Mouse (Mus musculus): ENCODE results near the gene Timp1. TPM values are rescaled to one million over a fixed set of nuclear protein-coding genes. Genes with fewer than 3 reads are reported as not detected.
A peak's percentile ranks its signal among the peaks of the same experiment; 100 is the strongest.

Gene Timp1
- polyA plus RNA-seq (2012; fragmentation: generic; extraction: Trizol), result 466 TPM
- long read RNA-seq, experiment 1, transcript Timp1-201 (6 exons, 833 nt), result minor isoform, 60 of 208 reads
- long read RNA-seq, experiment 1, transcript Timp1-202 (6 exons, 883 nt), result major isoform, 98 of 208 reads
- long read RNA-seq, experiment 1, partial matches to known transcripts, result 35 of 208 reads
- long read RNA-seq, experiment 1, other reads (novel, unspliced or antisense), result 15 of 208 reads
- long read RNA-seq, experiment 2, transcript Timp1-201 (6 exons, 833 nt), result minor isoform, 23 of 85 reads
- long read RNA-seq, experiment 2, transcript Timp1-202 (6 exons, 883 nt), result major isoform, 56 of 85 reads
- long read RNA-seq, experiment 2, partial matches to known transcripts, result 3 of 85 reads
- long read RNA-seq, experiment 2, other reads (novel, unspliced or antisense), result 3 of 85 reads

DNA sequence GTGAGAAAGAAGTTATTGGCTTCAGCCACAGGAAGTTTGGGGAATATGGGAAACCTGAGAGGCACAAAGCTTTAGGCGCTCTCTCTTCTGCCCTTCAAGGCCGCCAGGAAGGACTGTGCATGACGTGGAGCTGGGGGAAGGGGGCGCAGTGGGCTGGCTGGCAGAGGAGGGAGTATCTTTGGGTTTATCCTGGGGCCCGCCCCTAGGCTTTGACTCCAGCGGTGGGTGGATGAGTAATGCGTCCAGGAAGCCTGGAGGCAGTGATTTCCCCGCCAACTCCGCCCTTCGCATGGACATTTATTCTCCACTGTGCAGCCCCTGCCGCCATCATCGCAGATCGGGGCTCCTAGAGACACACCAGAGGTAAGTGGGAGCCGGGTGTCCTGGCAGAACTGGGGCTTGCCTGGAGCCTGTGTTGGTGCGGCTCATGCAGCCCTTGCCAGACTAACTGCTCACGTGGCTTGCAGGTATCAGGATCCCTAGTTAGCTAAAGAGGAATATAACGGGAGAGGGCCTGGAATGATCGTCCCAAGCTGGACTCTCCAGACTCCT is at the start of gene Timp1:
Gene Timp1 (plus strand): TSS at position 205 of the 552 bp plus-strand sequence.
- TF ChIP-seq FOSL1 (IDR thresholded peaks at IDR 0.05; ENCODE audit: insufficient read depth, low read length, poor library complexity, severe bottlenecking), result no peak
- TF ChIP-seq CTCF (IDR thresholded peaks at IDR 0.05; ENCODE audit: control insufficient read depth, insufficient read depth, insufficient read length), result no peak
- TF ChIP-seq CEBPB (IDR thresholded peaks at IDR 0.05; ENCODE audit: low read depth), result no peak
- TF ChIP-seq MYOD1 (IDR thresholded peaks at IDR 0.05; ENCODE audit: control insufficient read depth, insufficient read length, low read depth), result no peak
- no peak for TF ChIP-seq MYOG (IDR thresholded peaks at IDR 0.05; ENCODE audit: control insufficient read depth, extremely low read depth, insufficient read length)
- TF ChIP-seq USF1 (IDR thresholded peaks at IDR 0.05; ENCODE audit: low read depth), result no peak
- TF ChIP-seq MAX (IDR thresholded peaks at IDR 0.05), result no peak
- Histone ChIP-seq H3ac (ENCODE audit: control insufficient read depth, insufficient read length, low read depth) (peak within 1 kb of the TSS; percentile 94), H3K79me3 (ENCODE audit: low read depth) (peaks cover 28% of the 10 kb centered on the region), H3K27me3 (ENCODE audit: control insufficient read depth, insufficient read depth, insufficient read length) (no peaks in the 10 kb centered on the region), H3K36me3 (ENCODE audit: control insufficient read depth, insufficient read depth) (peaks cover 9% of the 10 kb centered on the region), H3K4me3 (ENCODE audit: insufficient read depth, poor library complexity, severe bottlenecking) (peak within 1 kb of the TSS; percentile 49), H3K79me2 (ENCODE audit: control insufficient read depth, insufficient read depth) (peaks cover 35% of the 10 kb centered on the region)

GRCm38 (mm10) chrX:20828934-20829333 is 41.0 kb upstream of the Timp1 start:
- TF ChIP-seq FOSL1 (IDR thresholded peaks at IDR 0.05; ENCODE audit: insufficient read depth, low read length, poor library complexity, severe bottlenecking) (no peak), USF1 (IDR thresholded peaks at IDR 0.05; ENCODE audit: low read depth) (no peak), MYOD1 (IDR thresholded peaks at IDR 0.05; ENCODE audit: control insufficient read depth, insufficient read length, low read depth) (peak; percentile 40)
- Histone ChIP-seq H3ac (ENCODE audit: control insufficient read depth, insufficient read length, low read depth) (no peak overlapping the region), H3K27me3 (ENCODE audit: control insufficient read depth, insufficient read depth, insufficient read length) (no peaks in the 10 kb centered on the region), H3K4me3 (ENCODE audit: insufficient read depth, poor library complexity, severe bottlenecking) (no peak overlapping the region), H3K36me3 (ENCODE audit: control insufficient read depth, insufficient read depth) (no peaks in the 10 kb centered on the region), H3K79me2 (ENCODE audit: control insufficient read depth, insufficient read depth) (no peaks in the 10 kb centered on the region), H3K79me3 (ENCODE audit: low read depth) (no peaks in the 10 kb centered on the region)

- TF ChIP-seq CEBPB (IDR thresholded peaks at IDR 0.05; ENCODE audit: low read depth), result no peak
- TF ChIP-seq CTCF (IDR thresholded peaks at IDR 0.05; ENCODE audit: control insufficient read depth, insufficient read depth, insufficient read length), result no peak
- no peak for TF ChIP-seq MAX (IDR thresholded peaks at IDR 0.05)
- no peak for TF ChIP-seq USF1 (IDR thresholded peaks at IDR 0.05; ENCODE audit: low read depth)
- no peak for TF ChIP-seq FOSL1 (IDR thresholded peaks at IDR 0.05; ENCODE audit: insufficient read depth, low read length, poor library complexity, severe bottlenecking)
- H3K79me3 ChIP-seq (ENCODE audit: low read depth), result peaks cover 14% of the 10 kb centered on the region
- peaks cover 14% of the 10 kb centered on the region for H3K36me3 ChIP-seq (ENCODE audit: control insufficient read depth, insufficient read depth)
- no peaks in the 10 kb centered on the region for H3K27me3 ChIP-seq (ENCODE audit: control insufficient read depth, insufficient read depth, insufficient read length)
- H3ac ChIP-seq (ENCODE audit: control insufficient read depth, insufficient read length, low read depth), result no peak overlapping the region
- peaks cover 20% of the 10 kb centered on the region for H3K79me2 ChIP-seq (ENCODE audit: control insufficient read depth, insufficient read depth)
- no peak overlapping the region for H3K4me3 ChIP-seq (ENCODE audit: insufficient read depth, poor library complexity, severe bottlenecking)
Observed at GRCm38 (mm10) chrX:20847232-20847631, 22.7 kb upstream of the Timp1 start.

GRCm38 (mm10) chrX:20847816-20848215 is 22.1 kb upstream of the Timp1 start:
- TF ChIP-seq CEBPB (IDR thresholded peaks at IDR 0.05; ENCODE audit: low read depth) (no peak), MYOD1 (IDR thresholded peaks at IDR 0.05; ENCODE audit: control insufficient read depth, insufficient read length, low read depth) (no peak), MAX (IDR thresholded peaks at IDR 0.05) (no peak), CTCF (IDR thresholded peaks at IDR 0.05; ENCODE audit: control insufficient read depth, insufficient read depth, insufficient read length) (no peak), USF1 (IDR thresholded peaks at IDR 0.05; ENCODE audit: low read depth) (no peak), FOSL1 (IDR thresholded peaks at IDR 0.05; ENCODE audit: insufficient read depth, low read length, poor library complexity, severe bottlenecking) (no peak), MYOG (IDR thresholded peaks at IDR 0.05; ENCODE audit: control insufficient read depth, extremely low read depth, insufficient read length) (no peak)
- Histone ChIP-seq H3K27me3 (ENCODE audit: control insufficient read depth, insufficient read depth, insufficient read length) (no peaks in the 10 kb centered on the region), H3K4me3 (ENCODE audit: insufficient read depth, poor library complexity, severe bottlenecking) (no peak overlapping the region), H3K36me3 (ENCODE audit: control insufficient read depth, insufficient read depth) (peaks cover 15% of the 10 kb centered on the region), H3K79me2 (ENCODE audit: control insufficient read depth, insufficient read depth) (peaks cover 20% of the 10 kb centered on the region), H3ac (ENCODE audit: control insufficient read depth, insufficient read length, low read depth) (no peak overlapping the region), H3K79me3 (ENCODE audit: low read depth) (peaks cover 14% of the 10 kb centered on the region)

DNA sequence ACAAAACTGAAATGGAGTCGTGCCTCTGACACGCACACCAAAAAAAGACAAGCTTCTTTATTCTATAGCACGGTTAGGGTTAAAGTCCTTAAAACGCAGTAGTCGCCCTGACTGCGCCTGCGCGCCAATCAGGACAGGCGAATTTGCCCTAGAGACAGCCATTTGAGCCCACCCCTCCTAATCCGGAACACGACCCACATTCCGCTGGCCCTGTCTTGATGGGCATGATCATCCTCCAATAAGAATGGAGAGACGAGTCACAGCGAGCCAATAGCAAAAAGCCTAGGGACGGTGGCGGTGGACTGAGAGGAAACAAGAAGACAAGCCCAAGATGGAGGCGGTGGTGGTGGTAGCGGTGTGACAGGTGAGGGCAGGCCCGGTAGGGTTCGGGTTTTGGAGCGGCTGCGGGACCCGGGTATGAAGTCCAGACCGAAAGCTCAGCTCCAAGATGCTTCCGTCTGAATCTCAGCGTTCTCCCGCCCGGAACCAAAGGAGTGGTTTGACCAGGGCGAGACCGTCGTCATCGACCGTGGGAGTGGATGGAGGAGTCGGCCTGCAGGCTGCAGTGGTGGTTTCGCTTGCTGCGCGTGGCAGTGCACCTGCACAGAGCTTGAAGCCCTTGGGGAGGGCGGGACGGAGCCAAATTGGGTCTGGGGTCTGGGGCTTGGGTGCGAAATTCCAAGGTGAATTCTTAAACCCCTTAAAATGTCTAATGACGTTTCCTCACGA is 21.5 kb upstream of the Timp1 start:
- TF ChIP-seq MYOD1 (IDR thresholded peaks at IDR 0.05; ENCODE audit: control insufficient read depth, insufficient read length, low read depth) (no peak), CTCF (IDR thresholded peaks at IDR 0.05; ENCODE audit: control insufficient read depth, insufficient read depth, insufficient read length) (no peak), USF1 (IDR thresholded peaks at IDR 0.05; ENCODE audit: low read depth) (no peak), FOSL1 (IDR thresholded peaks at IDR 0.05; ENCODE audit: insufficient read depth, low read length, poor library complexity, severe bottlenecking) (no peak), MYOG (IDR thresholded peaks at IDR 0.05; ENCODE audit: control insufficient read depth, extremely low read depth, insufficient read length) (no peak), MAX (IDR thresholded peaks at IDR 0.05) (no peak), CEBPB (IDR thresholded peaks at IDR 0.05; ENCODE audit: low read depth) (no peak)
- H3K4me3 ChIP-seq (ENCODE audit: insufficient read depth, poor library complexity, severe bottlenecking), result peak overlapping the region; percentile 57
- H3K27me3 ChIP-seq (ENCODE audit: control insufficient read depth, insufficient read depth, insufficient read length), result no peaks in the 10 kb centered on the region
- peaks cover 20% of the 10 kb centered on the region for H3K79me2 ChIP-seq (ENCODE audit: control insufficient read depth, insufficient read depth)
- peak overlapping the region; percentile 45 for H3ac ChIP-seq (ENCODE audit: control insufficient read depth, insufficient read length, low read depth)
- H3K79me3 ChIP-seq (ENCODE audit: low read depth), result peaks cover 14% of the 10 kb centered on the region
- H3K36me3 ChIP-seq (ENCODE audit: control insufficient read depth, insufficient read depth), result peaks cover 22% of the 10 kb centered on the region

Measured in C2C12 (cell line).